Mouse (Mus musculus) liver, embryonic 15.5 days (tissue): ENCODE measurements around the gene Padi3. TPM values are rescaled to one million over a fixed set of nuclear protein-coding genes. Genes with fewer than 3 reads are reported as not detected.

Experiments
- ATAC-seq: fragments of 200-750 bp; cut with Nextera tagmentation; 2 replicates; pipeline ENCODE4 v1.8.0; 2017; ENCODE audit warnings: moderate number of reproducible peaks, mild to moderate bottlenecking, moderate library complexity; ENCODE audit not compliant: insufficient read depth
- H3K27ac ChIP-seq: fragments of 300-500 bp; sonication (generic); replicated peaks from 2 replicates; pipeline ENCODE4 v1.5.1; 2015; ENCODE audit warnings: mild to moderate bottlenecking, inconsistent platforms
- H3K27me3 ChIP-seq: fragments of 300-500 bp; sonication (generic); 2 replicates; pipeline ENCODE4 v1.6.1; 2015; ENCODE audit warnings: mild to moderate bottlenecking, inconsistent platforms
- H3K36me3 ChIP-seq: fragments of 300-500 bp; sonication (generic); replicated peaks from 2 replicates; pipeline ENCODE4 v1.6.1; 2015; ENCODE audit warnings: moderate library complexity, mild to moderate bottlenecking, inconsistent platforms
- H3K4me1 ChIP-seq: fragments of 300-500 bp; sonication (generic); replicated peaks from 2 replicates; pipeline ENCODE4 v1.6.1; 2015; ENCODE audit warnings: inconsistent platforms
- H3K4me2 ChIP-seq: fragments of 300-500 bp; sonication (generic); 2 replicates; pipeline ENCODE4 v1.6.1; 2015; ENCODE audit warnings: moderate library complexity, mild to moderate bottlenecking, inconsistent platforms
- H3K4me3 ChIP-seq: fragments of 300-500 bp; sonication (generic); replicated peaks from 2 replicates; pipeline ENCODE4 v1.5.1; 2015; ENCODE audit warnings: mild to moderate bottlenecking, inconsistent platforms
- H3K9ac ChIP-seq: fragments of 300-500 bp; sonication (generic); 2 replicates; pipeline ENCODE4 v1.6.1; 2015; ENCODE audit warnings: moderate library complexity, mild to moderate bottlenecking, inconsistent platforms
- H3K9me3 ChIP-seq: fragments of 300-500 bp; sonication (generic); replicated peaks from 2 replicates; pipeline ENCODE4 v1.6.1; 2016; ENCODE audit warnings: inconsistent platforms
- WGBS: fragments of 180-500 bp; shearing (Covaris S2); methylation state at CpG from one replicate; pipeline ENCODE4 v1.1.7; 2015; ENCODE audit warnings: mixed read lengths; ENCODE audit not compliant: insufficient replicate concordance; 5-methylcytosine and 5-hydroxymethylcytosine counted together
- polyA plus RNA-seq: library from polyadenylated mRNA; unstranded; fragments of >200 nt; fragmentation: Nextera tagmentation; extraction: Ambion mirVana; gene quantifications from 2 replicates; pipeline ENCODE4 v1.2.1, GENCODE M21; 2015

Gene Padi3
- polyA plus RNA-seq, 1 experiment from 2014 or later: 0.17 TPM

GRCm38 (mm10) chr4:140794678-140795077 lies 15.8 kb downstream of the Padi3 start:
- no peak overlapping the region for H3K4me3 ChIP-seq
- no peaks in the 10 kb centered on the region for H3K9me3 ChIP-seq
- H3K9ac ChIP-seq: no peak overlapping the region
- no peaks in the 10 kb centered on the region for H3K36me3 ChIP-seq
- WGBS: 70% methylated on average over 9 of the region's 9 CpGs
- 0 out of 2 replicates have a peak, but pooled peaks cover 10% of the 10 kb centered on the region for H3K27me3 ChIP-seq
- no peak overlapping the region for H3K4me2 ChIP-seq
- no peak overlapping the region for H3K27ac ChIP-seq
- no peak for ATAC-seq
- H3K4me1 ChIP-seq: peaks cover 10% of the 10 kb centered on the region; the same call in 1 of the 2 replicates

GRCm38 (mm10) chr4:140793795-140794194 lies 16.7 kb downstream of the Padi3 start:
- Histone ChIP-seq H3K9ac (no peak overlapping the region), H3K36me3 (no peaks in the 10 kb centered on the region), H3K27me3 (0 out of 2 replicates have a peak, but pooled peaks cover 7% of the 10 kb centered on the region), H3K27ac (no peak overlapping the region), H3K4me2 (no peak overlapping the region), H3K9me3 (no peaks in the 10 kb centered on the region), H3K4me3 (no peak overlapping the region), H3K4me1 (peaks cover 12% of the 10 kb centered on the region; the same call in 1 of the 2 replicates)
- ATAC-seq: no peak
- 59% methylated on average over 9 of the region's 9 CpGs for WGBS

GRCm38 (mm10) chr4:140792584-140792983 lies 17.9 kb downstream of the Padi3 start:
- WGBS: 53% methylated on average over 7 of the region's 7 CpGs
- no peak overlapping the region for H3K27ac ChIP-seq
- ATAC-seq: no peak

GRCm38 (mm10) chr4:140791071-140791470 lies 19.4 kb downstream of the Padi3 start:
- ATAC-seq: no peak
- no peaks in the 10 kb centered on the region for H3K9me3 ChIP-seq
- H3K4me3 ChIP-seq: no peak overlapping the region
- H3K36me3 ChIP-seq: no peaks in the 10 kb centered on the region
- peaks cover 12% of the 10 kb centered on the region; the same call in 1 of the 2 replicates for H3K4me1 ChIP-seq
- no peak overlapping the region for H3K9ac ChIP-seq
- H3K27me3 ChIP-seq: no peaks in the 10 kb centered on the region
- H3K27ac ChIP-seq: no peak overlapping the region
- 61% methylated on average over 16 of the region's 16 CpGs for WGBS
- no peak overlapping the region for H3K4me2 ChIP-seq

More at GRCm38 (mm10) chr4:140792584-140792983, 17.9 kb downstream of the Padi3 start:
- no peaks in the 10 kb centered on the region for H3K36me3 ChIP-seq
- H3K9me3 ChIP-seq: no peaks in the 10 kb centered on the region
- H3K27me3 ChIP-seq: no peaks in the 10 kb centered on the region
- no peak overlapping the region for H3K4me2 ChIP-seq
- H3K4me1 ChIP-seq: peaks cover 12% of the 10 kb centered on the region; the same call in 1 of the 2 replicates
- no peak overlapping the region for H3K4me3 ChIP-seq
- H3K9ac ChIP-seq: no peak overlapping the region

GRCm38 (mm10) chr4:140789983-140790382 lies 20.5 kb downstream of the Padi3 start:
- WGBS: 71% methylated on average over 4 of the region's 4 CpGs
- H3K9ac ChIP-seq: no peak overlapping the region
- H3K36me3 ChIP-seq: no peaks in the 10 kb centered on the region
- peaks cover 12% of the 10 kb centered on the region; the same call in 1 of the 2 replicates for H3K4me1 ChIP-seq
- no peak overlapping the region for H3K4me2 ChIP-seq
- no peak for ATAC-seq
- no peak overlapping the region for H3K4me3 ChIP-seq
- no peak overlapping the region for H3K27ac ChIP-seq
- H3K27me3 ChIP-seq: no peaks in the 10 kb centered on the region
- no peaks in the 10 kb centered on the region for H3K9me3 ChIP-seq

GRCm38 (mm10) chr4:140788983-140789382 lies 21.5 kb downstream of the Padi3 start:
- Histone ChIP-seq H3K27ac (no peak overlapping the region), H3K9me3 (no peaks in the 10 kb centered on the region), H3K36me3 (no peaks in the 10 kb centered on the region), H3K4me3 (no peak overlapping the region), H3K27me3 (no peaks in the 10 kb centered on the region), H3K4me1 (peaks cover 12% of the 10 kb centered on the region; the same call in 1 of the 2 replicates), H3K9ac (no peak overlapping the region), H3K4me2 (no peak overlapping the region)
- ATAC-seq: 0 out of 2 replicates have a peak, but pooled peaks have one; percentile 6
- 45% methylated on average over 6 of the region's 6 CpGs for WGBS

- ATAC-seq: no peak
- Histone ChIP-seq H3K9me3 (no peaks in the 10 kb centered on the region), H3K27me3 (no peaks in the 10 kb centered on the region), H3K36me3 (no peaks in the 10 kb centered on the region), H3K4me2 (no peak overlapping the region), H3K27ac (peak overlapping the region; percentile 57), H3K4me3 (no peak overlapping the region), H3K4me1 (peaks cover 12% of the 10 kb centered on the region; the same call in 1 of the 2 replicates), H3K9ac (no peak overlapping the region)
- 45% methylated on average over 6 of the region's 6 CpGs for WGBS
These were observed 22.2 kb downstream of the Padi3 start for GRCm38 (mm10) chr4:140788264-140788663.

GRCm38 (mm10) chr4:140787414-140787813 lies 23.0 kb downstream of the Padi3 start:
- H3K9me3 ChIP-seq: no peaks in the 10 kb centered on the region
- ATAC-seq: peak; percentile 18; the same call in 1 of the 2 replicates
- no peaks in the 10 kb centered on the region for H3K36me3 ChIP-seq
- 25% methylated on average over 4 of the region's 4 CpGs for WGBS
- H3K27me3 ChIP-seq: no peaks in the 10 kb centered on the region
- H3K4me1 ChIP-seq: peaks cover 12% of the 10 kb centered on the region; the same call in 1 of the 2 replicates
- H3K27ac ChIP-seq: peak overlapping the region; percentile 57
- no peak overlapping the region for H3K4me2 ChIP-seq
- H3K4me3 ChIP-seq: no peak overlapping the region
- H3K9ac ChIP-seq: no peak overlapping the region

- whole genome bisulfite sequencing: 57% methylated on average over 5 of the region's 5 CpGs
- Histone ChIP-seq H3K27ac (no peak overlapping the region), H3K4me2 (no peak overlapping the region), H3K4me3 (no peak overlapping the region), H3K9me3 (no peaks in the 10 kb centered on the region), H3K4me1 (peaks cover 8% of the 10 kb centered on the region; the same call in 1 of the 2 replicates), H3K27me3 (no peaks in the 10 kb centered on the region), H3K36me3 (no peaks in the 10 kb centered on the region), H3K9ac (no peak overlapping the region)
- ATAC-seq: no peak
These were observed 25.2 kb downstream of the Padi3 start for GRCm38 (mm10) chr4:140785217-140785616.

- H3K4me1 ChIP-seq: no peaks in the 10 kb centered on the region; the same call in 1 of the 2 replicates
- no peak overlapping the region for H3K4me2 ChIP-seq
- 80% methylated on average over 9 of the region's 9 CpGs for WGBS
- no peaks in the 10 kb centered on the region for H3K9me3 ChIP-seq
- no peak overlapping the region for H3K9ac ChIP-seq
- ATAC-seq: no peak
- no peaks in the 10 kb centered on the region for H3K36me3 ChIP-seq
- no peak overlapping the region for H3K4me3 ChIP-seq
- H3K27me3 ChIP-seq: no peaks in the 10 kb centered on the region
- H3K27ac ChIP-seq: no peak overlapping the region
These were observed 26.0 kb downstream of the Padi3 start for GRCm38 (mm10) chr4:140784292-140784945.

- Histone ChIP-seq H3K4me3 (no peak overlapping the region), H3K4me1 (no peaks in the 10 kb centered on the region; the same call in 1 of the 2 replicates), H3K9ac (no peak overlapping the region), H3K4me2 (0 out of 2 replicates have a peak overlapping the region, but pooled peaks have one; percentile 1), H3K27ac (no peak overlapping the region), H3K36me3 (no peaks in the 10 kb centered on the region), H3K27me3 (no peaks in the 10 kb centered on the region), H3K9me3 (no peaks in the 10 kb centered on the region)
- WGBS: 38% methylated on average over 9 of the region's 9 CpGs
- no peak for ATAC-seq
These were observed 27.6 kb downstream of the Padi3 start for GRCm38 (mm10) chr4:140782821-140783220.
